Mouse (Mus musculus): ENCODE measurements around the gene Gimap9. TPM values are rescaled to one million over a fixed set of nuclear protein-coding genes. Genes with fewer than 3 reads are reported as not detected.

The Gimap9 gene
- polyA plus RNA-seq, 1 experiment from 2014 or later = 2.6 TPM

GRCm38 (mm10) chr6:48684319-48684718 lies 8.4 kb downstream of the Gimap9 start, which contains the start of gene Gimap4:
Gene Gimap4 (plus strand): TSS chr6:48684549.
- no peak for ATAC-seq (ENCODE audit: low FRiP score)
- H3K27me3 ChIP-seq = no peaks in the 10 kb centered on the region
- WGBS = 72% methylated on average over 5 of the region's 5 CpGs

GRCm38 (mm10) chr6:48684806-48685205 lies 8.9 kb downstream of the Gimap9 start:
- Histone ChIP-seq H3K9me3 (no peaks in the 10 kb centered on the region), H3K36me3 (replicated peaks) (no peaks in the 10 kb centered on the region), H3K9ac (no peak overlapping the region), H3K4me2 (no peak overlapping the region), H3K27me3 (no peaks in the 10 kb centered on the region), H3K27ac (no peak overlapping the region), H3K4me3 (replicated peaks) (no peak overlapping the region), H3K4me1 (no peaks in the 10 kb centered on the region)
- ATAC-seq (ENCODE audit: low FRiP score) = no peak
- WGBS = 62% methylated on average over 4 of the region's 4 CpGs

More at GRCm38 (mm10) chr6:48684319-48684718, 8.4 kb downstream of the Gimap9 start, which contains the start of gene Gimap4:
- H3K9ac ChIP-seq = no peak within 1 kb of the TSS
- H3K27ac ChIP-seq = no peak within 1 kb of the TSS
- no peak within 1 kb of the TSS for H3K4me2 ChIP-seq
- H3K9me3 ChIP-seq = no peaks in the 10 kb centered on the region
- H3K4me3 ChIP-seq (replicated peaks) = no peak within 1 kb of the TSS
- H3K4me1 ChIP-seq = no peaks in the 10 kb centered on the region
- no peaks in the 10 kb centered on the region for H3K36me3 ChIP-seq (replicated peaks)

DNA sequence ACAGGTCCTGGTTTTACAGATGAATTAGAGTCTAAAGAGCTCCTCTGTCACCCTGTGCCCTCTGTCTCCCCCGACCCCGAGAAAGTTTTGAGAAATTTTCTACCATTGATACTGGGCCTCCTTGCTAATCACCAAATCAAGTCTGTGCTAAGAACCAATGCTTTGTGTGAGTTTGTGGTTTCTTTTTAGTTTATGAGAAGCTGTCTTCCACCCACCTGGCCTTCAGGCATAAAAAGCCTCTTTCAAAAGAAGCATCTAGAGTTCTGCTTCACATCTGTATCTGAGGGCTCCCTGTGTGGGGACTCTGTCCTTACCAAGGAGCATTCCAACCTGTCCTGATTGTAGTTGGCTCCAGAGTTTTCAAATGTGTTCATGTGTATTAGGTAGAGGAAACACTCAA lies 9.3 kb downstream of the Gimap9 start:
- WGBS = 87% methylated on average over 2 of the region's 2 CpGs
- no peaks in the 10 kb centered on the region for H3K27me3 ChIP-seq
- H3K4me3 ChIP-seq (replicated peaks) = no peak overlapping the region
- no peak for ATAC-seq (ENCODE audit: low FRiP score)
- H3K27ac ChIP-seq = no peak overlapping the region
- no peaks in the 10 kb centered on the region for H3K36me3 ChIP-seq (replicated peaks)
- H3K9me3 ChIP-seq = no peaks in the 10 kb centered on the region
- no peak overlapping the region for H3K9ac ChIP-seq
- no peak overlapping the region for H3K4me2 ChIP-seq
- no peaks in the 10 kb centered on the region for H3K4me1 ChIP-seq

GRCm38 (mm10) chr6:48685694-48686665 lies 10.1 kb downstream of the Gimap9 start:
- Histone ChIP-seq H3K27me3 (no peaks in the 10 kb centered on the region), H3K9me3 (no peaks in the 10 kb centered on the region), H3K4me2 (no peak overlapping the region), H3K4me3 (replicated peaks) (no peak overlapping the region), H3K36me3 (replicated peaks) (no peaks in the 10 kb centered on the region), H3K27ac (no peak overlapping the region), H3K9ac (no peak overlapping the region), H3K4me1 (no peaks in the 10 kb centered on the region)
- ATAC-seq (ENCODE audit: low FRiP score) = no peak
- 84% methylated on average over 7 of the region's 7 CpGs for WGBS

GRCm38 (mm10) chr6:48687077-48687476 lies 11.1 kb downstream of the Gimap9 start:
- H3K4me2 ChIP-seq = no peak overlapping the region
- H3K9ac ChIP-seq = no peak overlapping the region
- no peak overlapping the region for H3K4me3 ChIP-seq (replicated peaks)
- WGBS = 88% methylated on average over 2 of the region's 2 CpGs
- no peaks in the 10 kb centered on the region for H3K9me3 ChIP-seq
- no peaks in the 10 kb centered on the region for H3K4me1 ChIP-seq
- H3K27ac ChIP-seq = no peak overlapping the region
- H3K27me3 ChIP-seq = no peaks in the 10 kb centered on the region
- no peak for ATAC-seq (ENCODE audit: low FRiP score)
- H3K36me3 ChIP-seq (replicated peaks) = no peaks in the 10 kb centered on the region

- no peak overlapping the region for H3K9ac ChIP-seq
Observed at GRCm38 (mm10) chr6:48689320-48689719, 13.4 kb downstream of the Gimap9 start.

GRCm38 (mm10) chr6:48692962-48693361 lies 17.0 kb downstream of the Gimap9 start:
- no peaks in the 10 kb centered on the region for H3K27me3 ChIP-seq
- WGBS = 94% methylated on average over 6 of the region's 6 CpGs
- H3K36me3 ChIP-seq (replicated peaks) = no peaks in the 10 kb centered on the region
- H3K4me1 ChIP-seq = no peaks in the 10 kb centered on the region
- H3K27ac ChIP-seq = no peak overlapping the region
- no peaks in the 10 kb centered on the region for H3K9me3 ChIP-seq
- no peak overlapping the region for H3K9ac ChIP-seq
- no peak overlapping the region for H3K4me3 ChIP-seq (replicated peaks)
- H3K4me2 ChIP-seq = no peak overlapping the region
- ATAC-seq (ENCODE audit: low FRiP score) = no peak

More at GRCm38 (mm10) chr6:48689320-48689719, 13.4 kb downstream of the Gimap9 start:
- WGBS = 86% methylated on average over 2 of the region's 2 CpGs
- H3K27ac ChIP-seq = no peak overlapping the region
- H3K4me2 ChIP-seq = no peak overlapping the region
- no peak for ATAC-seq (ENCODE audit: low FRiP score)
- no peaks in the 10 kb centered on the region for H3K36me3 ChIP-seq (replicated peaks)
- no peak overlapping the region for H3K4me3 ChIP-seq (replicated peaks)
- no peaks in the 10 kb centered on the region for H3K27me3 ChIP-seq
- no peaks in the 10 kb centered on the region for H3K4me1 ChIP-seq
- no peaks in the 10 kb centered on the region for H3K9me3 ChIP-seq

- 75% methylated on average over 4 of the region's 4 CpGs for WGBS
- ATAC-seq (ENCODE audit: low FRiP score) = no peak
- Histone ChIP-seq H3K9me3 (no peaks in the 10 kb centered on the region), H3K4me1 (no peaks in the 10 kb centered on the region), H3K27me3 (no peaks in the 10 kb centered on the region), H3K9ac (no peak overlapping the region), H3K27ac (no peak overlapping the region), H3K36me3 (replicated peaks) (no peaks in the 10 kb centered on the region), H3K4me2 (no peak overlapping the region), H3K4me3 (replicated peaks) (no peak overlapping the region)
Observed at GRCm38 (mm10) chr6:48696830-48697554, 21.1 kb downstream of the Gimap9 start.

DNA sequence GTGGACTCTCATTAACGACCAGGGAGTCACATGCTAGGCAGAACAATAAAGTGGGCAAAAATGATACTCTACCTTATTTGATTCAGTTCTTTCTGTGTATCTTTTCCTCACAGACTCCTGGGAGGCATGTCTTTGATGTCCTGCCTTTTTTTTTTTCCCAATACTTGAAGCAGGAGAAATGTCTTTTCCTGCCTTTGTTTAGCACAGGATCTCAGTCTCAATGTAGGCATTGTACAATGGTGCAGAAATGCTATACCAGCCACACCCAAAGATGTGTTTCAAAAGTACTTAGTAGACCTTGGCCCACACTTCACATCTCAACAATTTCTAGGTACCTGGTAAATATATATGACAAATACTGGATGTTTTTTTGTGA lies 21.6 kb downstream of the Gimap9 start:
- WGBS = 27% methylated on average over 1 of the region's 1 CpGs
- Histone ChIP-seq H3K36me3 (replicated peaks) (no peaks in the 10 kb centered on the region), H3K9ac (no peak overlapping the region), H3K9me3 (no peaks in the 10 kb centered on the region), H3K27me3 (no peaks in the 10 kb centered on the region), H3K4me3 (replicated peaks) (no peak overlapping the region), H3K27ac (no peak overlapping the region), H3K4me1 (no peaks in the 10 kb centered on the region), H3K4me2 (no peak overlapping the region)
- no peak for ATAC-seq (ENCODE audit: low FRiP score)

GRCm38 (mm10) chr6:48698066-48698856 lies 22.3 kb downstream of the Gimap9 start:
- Histone ChIP-seq H3K4me3 (replicated peaks) (no peak overlapping the region), H3K36me3 (replicated peaks) (no peaks in the 10 kb centered on the region), H3K9ac (no peak overlapping the region), H3K4me2 (no peak overlapping the region), H3K4me1 (no peaks in the 10 kb centered on the region), H3K27ac (no peak overlapping the region), H3K27me3 (no peaks in the 10 kb centered on the region), H3K9me3 (no peaks in the 10 kb centered on the region)
- ATAC-seq (ENCODE audit: low FRiP score) = no peak
- 74% methylated on average over 7 of the region's 7 CpGs for WGBS

- whole genome bisulfite sequencing = 84% methylated on average over 3 of the region's 3 CpGs
- Histone ChIP-seq H3K9me3 (no peaks in the 10 kb centered on the region), H3K4me3 (replicated peaks) (no peak overlapping the region), H3K27me3 (no peaks in the 10 kb centered on the region), H3K4me1 (no peaks in the 10 kb centered on the region), H3K4me2 (no peak overlapping the region), H3K9ac (no peak overlapping the region), H3K27ac (no peak overlapping the region), H3K36me3 (replicated peaks) (no peaks in the 10 kb centered on the region)
- no peak for ATAC-seq (ENCODE audit: low FRiP score)
Observed at GRCm38 (mm10) chr6:48698888-48699287, 23.0 kb downstream of the Gimap9 start.

Measured in forebrain, embryonic 12.5 days (tissue).